In genomic region chr10:80180823-80181222, GRCm38 (mm10) we compare ENCODE assay signal across 12 mouse cellular contexts. TPM values are rescaled to one million over a fixed set of nuclear protein-coding genes. Genes with fewer than 3 reads are reported as not detected.
DNase-seq lines count a peak whose midpoint lies in the region; ATAC-seq and TF ChIP-seq lines count a peak whose summit lies in the region.
"Had no signal": no experiment of that assay in that cellular context is flagged by ENCODE, and none has a peak within 500 bp of the region (broad histone marks: within the 10 kb centered on the region; RNA-seq: fewer than 3 reads in every experiment).

No protein-coding gene starts in this region.

- H3K27ac ChIP-seq in intestine, embryonic 14.5 days (ENCODE audit: low read depth), result no peak overlapping the region
- no peak overlapping the region for H3K27ac ChIP-seq in intestine, postnatal 0 days (ENCODE audit: low read depth, low read length)
- H3K27ac ChIP-seq in embryonic facial prominence, embryonic 13.5 days, result no peak overlapping the region
- peak overlapping the region; percentile 17; the same call in 1 of the 2 replicates for H3K27ac ChIP-seq in hindbrain, embryonic 12.5 days
- H3K27ac ChIP-seq in midbrain, embryonic 12.5 days (replicated peaks), result peak overlapping the region; percentile 91

- peak overlapping the region; percentile 70 for H3K4me3 ChIP-seq in intestine, embryonic 14.5 days (ENCODE audit: low read depth, low read length)
- no peak overlapping the region for H3K4me3 ChIP-seq in intestine, postnatal 0 days (ENCODE audit: low read depth, low read length)
- H3K4me3 ChIP-seq in embryonic facial prominence, embryonic 13.5 days, result peak overlapping the region; percentile 76
- peak overlapping the region; percentile 79 for H3K4me3 ChIP-seq in hindbrain, embryonic 12.5 days
- peak overlapping the region; percentile 96 for H3K4me3 ChIP-seq in midbrain, embryonic 12.5 days
- H3K4me3 ChIP-seq: megakaryocyte, embryonic 14.5 days had no signal

- peaks cover 14% of the 10 kb centered on the region for H3K4me1 ChIP-seq in intestine, embryonic 14.5 days (replicated peaks; ENCODE audit: control insufficient read depth, insufficient read depth, low read length)
- no peaks in the 10 kb centered on the region for H3K4me1 ChIP-seq in intestine, postnatal 0 days (replicated peaks; ENCODE audit: control insufficient read depth, insufficient read depth, low read length)
- peaks cover 28% of the 10 kb centered on the region for H3K4me1 ChIP-seq in embryonic facial prominence, embryonic 13.5 days
- peaks cover 45% of the 10 kb centered on the region for H3K4me1 ChIP-seq in hindbrain, embryonic 12.5 days
- peaks cover 52% of the 10 kb centered on the region for H3K4me1 ChIP-seq in midbrain, embryonic 12.5 days

- WGBS in intestine, embryonic 14.5 days, result 35% methylated on average over 5 of the region's 5 CpGs
- WGBS in intestine, postnatal 0 days, result 61% methylated on average over 5 of the region's 5 CpGs
- WGBS in embryonic facial prominence, embryonic 13.5 days, result 19% methylated on average over 5 of the region's 5 CpGs
- WGBS in hindbrain, embryonic 12.5 days, result 39% methylated on average over 5 of the region's 5 CpGs
- WGBS in midbrain, embryonic 12.5 days, result 24% methylated on average over 5 of the region's 5 CpGs

- no peaks in the 10 kb centered on the region for H3K9me3 ChIP-seq in intestine, embryonic 14.5 days (ENCODE audit: control insufficient read depth, low read length)
- no peaks in the 10 kb centered on the region for H3K9me3 ChIP-seq in intestine, postnatal 0 days (ENCODE audit: control insufficient read depth)
- H3K9me3 ChIP-seq in embryonic facial prominence, embryonic 13.5 days, result no peaks in the 10 kb centered on the region
- H3K9me3 ChIP-seq in hindbrain, embryonic 12.5 days (replicated peaks), result no peaks in the 10 kb centered on the region
- H3K9me3 ChIP-seq in midbrain, embryonic 12.5 days, result no peaks in the 10 kb centered on the region
- H3K9me3 ChIP-seq: megakaryocyte, embryonic 14.5 days had no signal

- H3K4me2 ChIP-seq in intestine, embryonic 14.5 days (ENCODE audit: low read length), result peak overlapping the region; percentile 71
- H3K4me2 ChIP-seq in intestine, postnatal 0 days (replicated peaks; ENCODE audit: low read depth), result no peak overlapping the region
- H3K4me2 ChIP-seq in embryonic facial prominence, embryonic 13.5 days, result peak overlapping the region; percentile 89
- peak overlapping the region; percentile 90 for H3K4me2 ChIP-seq in hindbrain, embryonic 12.5 days (replicated peaks)
- H3K4me2 ChIP-seq in midbrain, embryonic 12.5 days (replicated peaks), result peak overlapping the region; percentile 70

- no peak for ATAC-seq in intestine, embryonic 14.5 days (replicated peaks; ENCODE audit: low FRiP score, low TSS enrichment, low read depth)
- no peak for ATAC-seq in intestine, postnatal 0 days
- ATAC-seq in embryonic facial prominence, embryonic 13.5 days (ENCODE audit: insufficient number of reproducible peaks, insufficient read depth, low FRiP score, low TSS enrichment, low read depth), result no peak
- ATAC-seq in hindbrain, embryonic 12.5 days (ENCODE audit: low FRiP score), result no peak
- no peak for ATAC-seq in midbrain, embryonic 12.5 days (ENCODE audit: low FRiP score, low read depth)
- no peak for ATAC-seq in megakaryocyte progenitor cell, adult 5-6 weeks (replicated peaks; ENCODE audit: poor library complexity)
- ATAC-seq: CD4-positive, CD25-positive, alpha-beta regulatory T cell, adult 4 months had no signal

- DNase-seq in intestine, embryonic 14.5 days (ENCODE audit: low spot score), result no peak
- DNase-seq in urinary bladder, adult 18-20 months (ENCODE audit: low spot score in 2 of 2), result no peak
- no peak for DNase-seq in cerebellum, adult 8-10 months
- DNase-seq: right cerebral cortex, postnatal 14 days; thymus, postnatal 14 days had no signal

- peaks cover 10% of the 10 kb centered on the region for H3K36me3 ChIP-seq in intestine, embryonic 14.5 days (ENCODE audit: control insufficient read depth, insufficient read depth, low read length)
- no peaks in the 10 kb centered on the region for H3K36me3 ChIP-seq in intestine, postnatal 0 days (ENCODE audit: control insufficient read depth, insufficient read depth)
- peaks cover 22% of the 10 kb centered on the region for H3K36me3 ChIP-seq in embryonic facial prominence, embryonic 13.5 days
- peaks cover 19% of the 10 kb centered on the region for H3K36me3 ChIP-seq in hindbrain, embryonic 12.5 days
- peaks cover 23% of the 10 kb centered on the region for H3K36me3 ChIP-seq in midbrain, embryonic 12.5 days

- peak overlapping the region; percentile 83 for H3K9ac ChIP-seq in intestine, embryonic 14.5 days (ENCODE audit: low read length)
- no peak overlapping the region for H3K9ac ChIP-seq in intestine, postnatal 0 days (ENCODE audit: low read depth, low read length)
- H3K9ac ChIP-seq in embryonic facial prominence, embryonic 13.5 days, result peak overlapping the region; percentile 97
- peak overlapping the region; percentile 97 for H3K9ac ChIP-seq in hindbrain, embryonic 12.5 days
- H3K9ac ChIP-seq in midbrain, embryonic 12.5 days (replicated peaks), result peak overlapping the region; percentile 99

- no peak for TF ChIP-seq CTCF in intestine, postnatal 0 days (IDR thresholded peaks at IDR 0.05; ENCODE audit: low read depth)

- H3K27me3 ChIP-seq in intestine, embryonic 14.5 days (replicated peaks; ENCODE audit: control insufficient read depth, insufficient read depth, low read length), result no peaks in the 10 kb centered on the region
- H3K27me3 ChIP-seq in intestine, postnatal 0 days (replicated peaks; ENCODE audit: control insufficient read depth, insufficient read depth, low read length), result no peaks in the 10 kb centered on the region
- H3K27me3 ChIP-seq in embryonic facial prominence, embryonic 13.5 days, result no peaks in the 10 kb centered on the region
- H3K27me3 ChIP-seq in hindbrain, embryonic 12.5 days, result no peaks in the 10 kb centered on the region
- H3K27me3 ChIP-seq in midbrain, embryonic 12.5 days, result peaks cover 7% of the 10 kb centered on the region; the same call in 1 of the 2 replicates

RNA-seq across cellular contexts. Expression of gene Efna2, which starts 1.5 kb away (rescaled TPM):
- polyA plus RNA-seq in intestine, embryonic 14.5 days (2014; fragmentation: Nextera tagmentation; extraction: Ambion mirVana), result 10.2 and 12.2 TPM in 2 replicates
- 3.5 and 3.8 TPM in 2 replicates for polyA plus RNA-seq in intestine, postnatal 0 days (2015; fragmentation: Nextera tagmentation; extraction: Ambion mirVana)
- polyA plus RNA-seq in embryonic facial prominence, embryonic 13.5 days (2015; fragmentation: Nextera tagmentation; extraction: Ambion mirVana), result 26.8 and 38.8 TPM in 2 replicates
- 49.3 and 50.5 TPM in 2 replicates for polyA plus RNA-seq in hindbrain, embryonic 12.5 days (2016; fragmentation: Nextera tagmentation; extraction: Ambion mirVana)
- 114 and 127 TPM in 2 replicates for polyA plus RNA-seq in midbrain, embryonic 12.5 days (2016; fragmentation: Nextera tagmentation; extraction: Ambion mirVana)
- 0.54 TPM in 1 of 2 replicates, not detected in the other for total RNA-seq in megakaryocyte progenitor cell, adult 5-6 weeks (2015)
- 0.37 TPM in 1 of 2 replicates, not detected in the other for total RNA-seq in megakaryocyte progenitor cell, adult 5-6 weeks (2017)

RNA-seq across cellular contexts. Expression of gene 1600002K03Rik, which starts 8.1 kb away (rescaled TPM):
- 15.8 and 16.7 TPM in 2 replicates for polyA plus RNA-seq in intestine, embryonic 14.5 days (2014; fragmentation: Nextera tagmentation; extraction: Ambion mirVana)
- polyA plus RNA-seq in intestine, postnatal 0 days (2015; fragmentation: Nextera tagmentation; extraction: Ambion mirVana), result 12.7 and 13.9 TPM in 2 replicates
- 11.0 and 11.6 TPM in 2 replicates for polyA plus RNA-seq in embryonic facial prominence, embryonic 13.5 days (2015; fragmentation: Nextera tagmentation; extraction: Ambion mirVana)
- 12.0 and 13.3 TPM in 2 replicates for polyA plus RNA-seq in hindbrain, embryonic 12.5 days (2016; fragmentation: Nextera tagmentation; extraction: Ambion mirVana)
- polyA plus RNA-seq in midbrain, embryonic 12.5 days (2016; fragmentation: Nextera tagmentation; extraction: Ambion mirVana), result 12.9 and 13.6 TPM in 2 replicates
- 17.2 and 18.2 TPM in 2 replicates for total RNA-seq in megakaryocyte progenitor cell, adult 5-6 weeks (2015)
- total RNA-seq in megakaryocyte progenitor cell, adult 5-6 weeks (2017), result 13.4 and 13.5 TPM in 2 replicates

RNA-seq across cellular contexts. Expression of gene Cirbp, which starts 15.0 kb away (rescaled TPM):
- polyA plus RNA-seq in intestine, embryonic 14.5 days (2014; fragmentation: Nextera tagmentation; extraction: Ambion mirVana), result 76.4 and 81.6 TPM in 2 replicates
- polyA plus RNA-seq in intestine, postnatal 0 days (2015; fragmentation: Nextera tagmentation; extraction: Ambion mirVana), result 222 and 228 TPM in 2 replicates
- 142 and 162 TPM in 2 replicates for polyA plus RNA-seq in embryonic facial prominence, embryonic 13.5 days (2015; fragmentation: Nextera tagmentation; extraction: Ambion mirVana)
- polyA plus RNA-seq in hindbrain, embryonic 12.5 days (2016; fragmentation: Nextera tagmentation; extraction: Ambion mirVana), result 235 and 271 TPM in 2 replicates
- polyA plus RNA-seq in midbrain, embryonic 12.5 days (2016; fragmentation: Nextera tagmentation; extraction: Ambion mirVana), result 227 and 233 TPM in 2 replicates
- total RNA-seq in megakaryocyte progenitor cell, adult 5-6 weeks (2015), result 16.1 and 18.4 TPM in 2 replicates
- 35.4 and 60.4 TPM in 2 replicates for total RNA-seq in megakaryocyte progenitor cell, adult 5-6 weeks (2017)

RNA-seq across cellular contexts. Expression of gene Midn, which starts 32.8 kb away (rescaled TPM):
- polyA plus RNA-seq in intestine, embryonic 14.5 days (2014; fragmentation: Nextera tagmentation; extraction: Ambion mirVana), result 25.5 and 28.9 TPM in 2 replicates
- polyA plus RNA-seq in intestine, postnatal 0 days (2015; fragmentation: Nextera tagmentation; extraction: Ambion mirVana), result 18.1 and 19.5 TPM in 2 replicates
- 21.2 and 25.7 TPM in 2 replicates for polyA plus RNA-seq in embryonic facial prominence, embryonic 13.5 days (2015; fragmentation: Nextera tagmentation; extraction: Ambion mirVana)
- polyA plus RNA-seq in hindbrain, embryonic 12.5 days (2016; fragmentation: Nextera tagmentation; extraction: Ambion mirVana), result 42.1 and 54.5 TPM in 2 replicates
- polyA plus RNA-seq in midbrain, embryonic 12.5 days (2016; fragmentation: Nextera tagmentation; extraction: Ambion mirVana), result 41.7 and 46.4 TPM in 2 replicates
- total RNA-seq in megakaryocyte progenitor cell, adult 5-6 weeks (2015), result 21.4 and 22.2 TPM in 2 replicates
- total RNA-seq in megakaryocyte progenitor cell, adult 5-6 weeks (2017), result 12.7 and 17.9 TPM in 2 replicates

RNA-seq across cellular contexts. Expression of gene Cbarp, which starts 40.2 kb away (rescaled TPM):
- polyA plus RNA-seq in intestine, embryonic 14.5 days (2014; fragmentation: Nextera tagmentation; extraction: Ambion mirVana), result 7.1 and 8.5 TPM in 2 replicates
- 2.1 and 2.7 TPM in 2 replicates for polyA plus RNA-seq in intestine, postnatal 0 days (2015; fragmentation: Nextera tagmentation; extraction: Ambion mirVana)
- 6.8 and 9.8 TPM in 2 replicates for polyA plus RNA-seq in embryonic facial prominence, embryonic 13.5 days (2015; fragmentation: Nextera tagmentation; extraction: Ambion mirVana)
- 18.4 and 22.3 TPM in 2 replicates for polyA plus RNA-seq in hindbrain, embryonic 12.5 days (2016; fragmentation: Nextera tagmentation; extraction: Ambion mirVana)
- 19.3 and 20.0 TPM in 2 replicates for polyA plus RNA-seq in midbrain, embryonic 12.5 days (2016; fragmentation: Nextera tagmentation; extraction: Ambion mirVana)
- total RNA-seq in megakaryocyte progenitor cell, adult 5-6 weeks (2015), result 3.8 and 4.8 TPM in 2 replicates
- total RNA-seq in megakaryocyte progenitor cell, adult 5-6 weeks (2017), result 2.0 and 2.2 TPM in 2 replicates

Comparison
In these comparisons a context has a peak if more than half of its experiments do, and no peak if none do; other contexts are left out.
1. H3K27ac ChIP-seq: peak in hindbrain, embryonic 12.5 days (single experiment) and midbrain, embryonic 12.5 days (single experiment); none in intestine, embryonic 14.5 days (single experiment), intestine, postnatal 0 days (single experiment) and embryonic facial prominence, embryonic 13.5 days (single experiment).